Mouse (Mus musculus): ENCODE measurements at regions not wholly inside any gene's neighbourhood (a gene's known extent, or its start where the extent isn't known, plus 50 kb on each side); places are given as distances from the start of the nearest gene placed in this dataset.

GRCm38 (mm10) chr2:133400963-133401362, 151.0 kb upstream of the Bmp2 start:
- TF ChIP-seq CTCF (IDR thresholded peaks at IDR 0.05; ENCODE audit: low read depth, low read length) = no peak
- no peak for TF ChIP-seq POLR2A (IDR thresholded peaks at IDR 0.05; ENCODE audit: extremely low read depth, insufficient read depth, low read length)
- no peak overlapping the region for H3K9ac ChIP-seq (ENCODE audit: low read depth, low read length)
- no peaks in the 10 kb centered on the region for H3K27me3 ChIP-seq (ENCODE audit: control insufficient read depth, insufficient read depth, low read length)
- WGBS = 75% methylated on average over 3 of the region's 3 CpGs
- no peaks in the 10 kb centered on the region for H3K36me3 ChIP-seq (ENCODE audit: control insufficient read depth, insufficient read depth, low read length)
- no peak for DNase-seq (ENCODE audit: extremely low read depth, low read depth, low spot score)
- no peak overlapping the region for H3K4me3 ChIP-seq (ENCODE audit: insufficient read depth, low read depth, low read length)
- H3K27ac ChIP-seq (replicated peaks; ENCODE audit: insufficient read depth, low read depth, low read length) = no peak overlapping the region
- H3K79me2 ChIP-seq (ENCODE audit: control insufficient read depth, insufficient read depth, low read length) = no peaks in the 10 kb centered on the region
- no peaks in the 10 kb centered on the region for H3K4me1 ChIP-seq (ENCODE audit: control insufficient read depth, insufficient read depth, low read length)

GRCm38 (mm10) chr2:133416990-133417581, 134.9 kb upstream of the Bmp2 start:
- H3K79me2 ChIP-seq (ENCODE audit: control insufficient read depth, insufficient read depth, low read length) = no peaks in the 10 kb centered on the region
- WGBS = 81% methylated on average over 8 of the region's 8 CpGs
- H3K36me3 ChIP-seq (ENCODE audit: control insufficient read depth, insufficient read depth, low read length) = no peaks in the 10 kb centered on the region
- no peak for DNase-seq (ENCODE audit: extremely low read depth, low read depth, low spot score)
- TF ChIP-seq POLR2A (IDR thresholded peaks at IDR 0.05; ENCODE audit: extremely low read depth, insufficient read depth, low read length) (no peak), CTCF (IDR thresholded peaks at IDR 0.05; ENCODE audit: low read depth, low read length) (no peak)
- no peaks in the 10 kb centered on the region for H3K4me1 ChIP-seq (ENCODE audit: control insufficient read depth, insufficient read depth, low read length)
- no peak overlapping the region for H3K9ac ChIP-seq (ENCODE audit: low read depth, low read length)
- H3K4me3 ChIP-seq (ENCODE audit: insufficient read depth, low read depth, low read length) = no peak overlapping the region
- H3K27ac ChIP-seq (replicated peaks; ENCODE audit: insufficient read depth, low read depth, low read length) = no peak overlapping the region
- no peaks in the 10 kb centered on the region for H3K27me3 ChIP-seq (ENCODE audit: control insufficient read depth, insufficient read depth, low read length)

GRCm38 (mm10) chr2:133419686-133420303, 132.2 kb upstream of the Bmp2 start:
- no peak overlapping the region for H3K4me3 ChIP-seq (ENCODE audit: insufficient read depth, low read depth, low read length)
- H3K79me2 ChIP-seq (ENCODE audit: control insufficient read depth, insufficient read depth, low read length) = no peaks in the 10 kb centered on the region
- 60% methylated on average over 6 of the region's 6 CpGs for WGBS
- no peak overlapping the region for H3K27ac ChIP-seq (replicated peaks; ENCODE audit: insufficient read depth, low read depth, low read length)
- DNase-seq (ENCODE audit: extremely low read depth, low read depth, low spot score) = no peak
- no peak for TF ChIP-seq CTCF (IDR thresholded peaks at IDR 0.05; ENCODE audit: low read depth, low read length)
- no peak for TF ChIP-seq POLR2A (IDR thresholded peaks at IDR 0.05; ENCODE audit: extremely low read depth, insufficient read depth, low read length)
- H3K4me1 ChIP-seq (ENCODE audit: control insufficient read depth, insufficient read depth, low read length) = no peaks in the 10 kb centered on the region
- H3K36me3 ChIP-seq (ENCODE audit: control insufficient read depth, insufficient read depth, low read length) = no peaks in the 10 kb centered on the region
- H3K27me3 ChIP-seq (ENCODE audit: control insufficient read depth, insufficient read depth, low read length) = no peaks in the 10 kb centered on the region
- no peak overlapping the region for H3K9ac ChIP-seq (ENCODE audit: low read depth, low read length)

GRCm38 (mm10) chr2:133425538-133425937, 126.4 kb upstream of the Bmp2 start:
- 43% methylated on average over 5 of the region's 5 CpGs for WGBS
- Histone ChIP-seq H3K4me3 (ENCODE audit: insufficient read depth, low read depth, low read length) (no peak overlapping the region), H3K79me2 (ENCODE audit: control insufficient read depth, insufficient read depth, low read length) (no peaks in the 10 kb centered on the region), H3K9ac (ENCODE audit: low read depth, low read length) (no peak overlapping the region), H3K36me3 (ENCODE audit: control insufficient read depth, insufficient read depth, low read length) (no peaks in the 10 kb centered on the region), H3K27ac (replicated peaks; ENCODE audit: insufficient read depth, low read depth, low read length) (no peak overlapping the region), H3K4me1 (ENCODE audit: control insufficient read depth, insufficient read depth, low read length) (no peaks in the 10 kb centered on the region; the same call in 1 of the 2 replicates), H3K27me3 (ENCODE audit: control insufficient read depth, insufficient read depth, low read length) (no peaks in the 10 kb centered on the region)
- no peak for TF ChIP-seq POLR2A (IDR thresholded peaks at IDR 0.05; ENCODE audit: extremely low read depth, insufficient read depth, low read length)
- TF ChIP-seq CTCF (IDR thresholded peaks at IDR 0.05; ENCODE audit: low read depth, low read length) = no peak
- no peak for DNase-seq (ENCODE audit: extremely low read depth, low read depth, low spot score)

GRCm38 (mm10) chr2:133427039-133427438, 124.9 kb upstream of the Bmp2 start:
- Histone ChIP-seq H3K27me3 (ENCODE audit: control insufficient read depth, insufficient read depth, low read length) (no peaks in the 10 kb centered on the region), H3K27ac (replicated peaks; ENCODE audit: insufficient read depth, low read depth, low read length) (no peak overlapping the region), H3K36me3 (ENCODE audit: control insufficient read depth, insufficient read depth, low read length) (no peaks in the 10 kb centered on the region), H3K79me2 (ENCODE audit: control insufficient read depth, insufficient read depth, low read length) (no peaks in the 10 kb centered on the region), H3K4me3 (ENCODE audit: insufficient read depth, low read depth, low read length) (no peak overlapping the region), H3K9ac (ENCODE audit: low read depth, low read length) (no peak overlapping the region), H3K4me1 (ENCODE audit: control insufficient read depth, insufficient read depth, low read length) (no peaks in the 10 kb centered on the region; the same call in 1 of the 2 replicates)
- peak; percentile 50 for DNase-seq (ENCODE audit: extremely low read depth, low read depth, low spot score)
- WGBS = 81% methylated on average over 1 of the region's 1 CpGs
- no peak for TF ChIP-seq CTCF (IDR thresholded peaks at IDR 0.05; ENCODE audit: low read depth, low read length)
- no peak for TF ChIP-seq POLR2A (IDR thresholded peaks at IDR 0.05; ENCODE audit: extremely low read depth, insufficient read depth, low read length)
